Mouse (Mus musculus) lung, postnatal 0 days (tissue): ENCODE results near the gene Gm16181. TPM values are rescaled to one million over a fixed set of nuclear protein-coding genes. Genes with fewer than 3 reads are reported as not detected.

Experiments
- ATAC-seq: fragments of 200-750 bp; cut with Nextera tagmentation; 2 replicates; pipeline ENCODE4 v1.8.0; 2017; ENCODE audit warnings: moderate library complexity
- DNase-seq: peaks from one replicate; pipeline ENCODE4 v3.0.0-alpha.2; 2016; ENCODE audit warnings: low spot score
- H3K27ac ChIP-seq: fragments of 300-500 bp; sonication (generic); 2 replicates; pipeline ENCODE4 v1.5.1; 2014; ENCODE audit warnings: antibody characterized with exemption, mild to moderate bottlenecking, low read length, mixed read lengths
- H3K27me3 ChIP-seq: fragments of 300-500 bp; sonication (generic); replicated peaks from 2 replicates; pipeline ENCODE4 v1.6.1; 2014; ENCODE audit warnings: low read length, mixed read lengths; ENCODE audit not compliant: insufficient read depth
- H3K36me3 ChIP-seq: fragments of 300-500 bp; sonication (generic); 2 replicates; pipeline ENCODE4 v1.6.1; 2014; ENCODE audit warnings: low read length, mixed read lengths; ENCODE audit not compliant: insufficient read depth
- H3K4me1 ChIP-seq: fragments of 300-500 bp; sonication (generic); 2 replicates; pipeline ENCODE4 v1.6.1; 2014; ENCODE audit warnings: antibody characterized with exemption, low read depth, low read length, mixed read lengths; ENCODE audit not compliant: insufficient read depth
- H3K4me2 ChIP-seq: fragments of 300-500 bp; sonication (generic); replicated peaks from 2 replicates; pipeline ENCODE4 v1.6.1; 2014; ENCODE audit warnings: low read depth, mild to moderate bottlenecking, low read length, moderate library complexity, mixed read lengths
- H3K4me3 ChIP-seq: fragments of 300-500 bp; sonication (generic); 2 replicates; pipeline ENCODE4 v1.5.1; 2014; ENCODE audit warnings: low read depth, low read length
- H3K9ac ChIP-seq: fragments of 300-500 bp; sonication (generic); replicated peaks from 2 replicates; pipeline ENCODE4 v1.6.1; 2014; ENCODE audit warnings: low read depth, mild to moderate bottlenecking
- H3K9me3 ChIP-seq: fragments of 300-500 bp; sonication (generic); 2 replicates; pipeline ENCODE4 v1.6.1; 2016; ENCODE audit warnings: low read length, mixed read lengths
- CTCF ChIP-seq: IDR thresholded peaks from 2 replicates; pipeline ENCODE4 v1.5.1; 2016; ENCODE audit warnings: antibody characterized with exemption, mild to moderate bottlenecking
- EP300 ChIP-seq: IDR thresholded peaks from 2 replicates; pipeline ENCODE4 v1.6.1; 2016; ENCODE audit warnings: antibody characterized with exemption, mild to moderate bottlenecking, control low read depth
- WGBS: fragments of 180-500 bp; shearing (Covaris S2); extraction: QIAGEN DNeasy Blood & Tissue Kit; methylation state at CpG from one replicate; pipeline ENCODE4 v1.1.7; 2014; 5-methylcytosine and 5-hydroxymethylcytosine counted together
- polyA plus RNA-seq: library from polyadenylated mRNA; unstranded; fragments of >200 nt; fragmentation: Nextera tagmentation; extraction: Ambion mirVana; gene quantifications from 2 replicates; pipeline ENCODE4 v1.2.1, GENCODE M21; 2015

The Gm16181 gene
- 0.60 TPM in 1 of 2 replicates, not detected in the other for polyA plus RNA-seq

- 53% methylated on average over 28 of the region's 28 CpGs for WGBS
- DNase-seq (peak; percentile 60), ATAC-seq (peak; percentile 58)
- Histone ChIP-seq H3K4me2 (0 out of 2 replicates have a peak within 1 kb of the TSS, but pooled peaks have one; percentile 3), H3K36me3 (0 out of 2 replicates have a peak, but pooled peaks cover 10% of the 10 kb centered on the region), H3K9me3 (no peaks in the 10 kb centered on the region), H3K27me3 (no peaks in the 10 kb centered on the region), H3K4me3 (no peak within 1 kb of the TSS), H3K4me1 (peaks cover 10% of the 10 kb centered on the region), H3K27ac (peak within 1 kb of the TSS; percentile 71), H3K9ac (no peak within 1 kb of the TSS)
- TF ChIP-seq EP300: no peak
- no peak for TF ChIP-seq CTCF
Measured at GRCm38 (mm10) chr17:35220156-35220952, at the start of gene Gm16181. TSS of gene Gm16181 (plus strand) at chr17:35220834.

- H3K36me3 ChIP-seq: no peaks in the 10 kb centered on the region
- H3K4me2 ChIP-seq: no peak overlapping the region
- ATAC-seq (no peak), DNase-seq (no peak)
- 61% methylated on average over 11 of the region's 11 CpGs for WGBS
- H3K4me3 ChIP-seq: no peak overlapping the region
- no peak overlapping the region for H3K9ac ChIP-seq
- no peaks in the 10 kb centered on the region for H3K27me3 ChIP-seq
- no peaks in the 10 kb centered on the region for H3K4me1 ChIP-seq
- no peak overlapping the region for H3K27ac ChIP-seq
- no peaks in the 10 kb centered on the region for H3K9me3 ChIP-seq
- TF ChIP-seq EP300 (no peak), CTCF (no peak)
Measured at GRCm38 (mm10) chr17:35172445-35173234, 48.0 kb upstream of the Gm16181 start.

GRCm38 (mm10) chr17:35173329-35173728, 47.3 kb upstream of the Gm16181 start:
- H3K27ac ChIP-seq: no peak overlapping the region
- H3K9me3 ChIP-seq: no peaks in the 10 kb centered on the region
- no peaks in the 10 kb centered on the region for H3K36me3 ChIP-seq
- ATAC-seq (no peak), DNase-seq (no peak)
- TF ChIP-seq EP300: no peak
- no peak for TF ChIP-seq CTCF
- H3K4me2 ChIP-seq: no peak overlapping the region
- no peak overlapping the region for H3K9ac ChIP-seq
- WGBS: 49% methylated on average over 3 of the region's 3 CpGs
- no peaks in the 10 kb centered on the region for H3K27me3 ChIP-seq
- H3K4me3 ChIP-seq: no peak overlapping the region
- no peaks in the 10 kb centered on the region for H3K4me1 ChIP-seq

- H3K27ac ChIP-seq: no peak overlapping the region
- TF ChIP-seq CTCF: no peak
- TF ChIP-seq EP300: no peak
- DNase-seq: no peak
- H3K4me3 ChIP-seq: no peak overlapping the region
- H3K4me2 ChIP-seq: no peak overlapping the region
- no peaks in the 10 kb centered on the region for H3K27me3 ChIP-seq
- H3K9ac ChIP-seq: no peak overlapping the region
- no peaks in the 10 kb centered on the region for H3K4me1 ChIP-seq
- ATAC-seq: no peak
- WGBS: 45% methylated on average over 8 of the region's 8 CpGs
- no peaks in the 10 kb centered on the region for H3K36me3 ChIP-seq
- no peaks in the 10 kb centered on the region for H3K9me3 ChIP-seq
Measured at GRCm38 (mm10) chr17:35174201-35174977, 46.2 kb upstream of the Gm16181 start.

- Histone ChIP-seq H3K9ac (no peak overlapping the region), H3K36me3 (no peaks in the 10 kb centered on the region), H3K9me3 (no peaks in the 10 kb centered on the region), H3K4me2 (no peak overlapping the region), H3K27me3 (no peaks in the 10 kb centered on the region), H3K27ac (no peak overlapping the region), H3K4me1 (no peaks in the 10 kb centered on the region), H3K4me3 (no peak overlapping the region)
- WGBS: 73% methylated on average over 6 of the region's 6 CpGs
- DNase-seq (no peak), ATAC-seq (no peak)
- no peak for TF ChIP-seq CTCF
Measured at GRCm38 (mm10) chr17:35175382-35175781, 45.3 kb upstream of the Gm16181 start.

GRCm38 (mm10) chr17:35175968-35176367, 44.7 kb upstream of the Gm16181 start, which contains the start of gene Aif1:
TSS of gene Aif1 (minus strand) at chr17:35176068.
- H3K9ac ChIP-seq: no peak within 1 kb of the TSS
- H3K4me2 ChIP-seq: no peak within 1 kb of the TSS
- 55% methylated on average over 2 of the region's 2 CpGs for WGBS
- ATAC-seq (no peak), DNase-seq (no peak)
- no peak for TF ChIP-seq CTCF
- no peaks in the 10 kb centered on the region for H3K27me3 ChIP-seq
- no peaks in the 10 kb centered on the region for H3K9me3 ChIP-seq
- no peak within 1 kb of the TSS for H3K4me3 ChIP-seq
- H3K27ac ChIP-seq: no peak within 1 kb of the TSS
- H3K4me1 ChIP-seq: no peaks in the 10 kb centered on the region
- no peaks in the 10 kb centered on the region for H3K36me3 ChIP-seq
